Mouse (Mus musculus) midbrain, embryonic 12.5 days (tissue): ENCODE data around the gene Rnf227. TPM values are rescaled to one million over a fixed set of nuclear protein-coding genes. Genes with fewer than 3 reads are reported as not detected.

Experiments
- ATAC-seq: fragments of 200-750 bp; cut with Nextera tagmentation; 2 replicates; pipeline ENCODE4 v1.8.0; 2017; ENCODE audit warnings: low read depth, moderate TSS enrichment, moderate library complexity; ENCODE audit not compliant: low FRiP score
- H3K27ac ChIP-seq: fragments of 300-500 bp; sonication (generic); replicated peaks from 2 replicates; pipeline ENCODE4 v1.5.1; 2016; ENCODE audit warnings: mild to moderate bottlenecking
- H3K27me3 ChIP-seq: fragments of 300-500 bp; sonication (generic); 2 replicates; pipeline ENCODE4 v1.6.1; 2016; ENCODE audit warnings: mild to moderate bottlenecking
- H3K36me3 ChIP-seq: fragments of 300-500 bp; sonication (generic); 2 replicates; pipeline ENCODE4 v1.6.1; 2016
- H3K4me1 ChIP-seq: fragments of 300-500 bp; sonication (generic); 2 replicates; pipeline ENCODE4 v1.6.1; 2016
- H3K4me2 ChIP-seq: fragments of 300-500 bp; sonication (generic); replicated peaks from 2 replicates; pipeline ENCODE4 v1.6.1; 2016; ENCODE audit warnings: mild to moderate bottlenecking, moderate library complexity
- H3K4me3 ChIP-seq: fragments of 300-500 bp; sonication (generic); 2 replicates; pipeline ENCODE4 v1.5.1; 2016; ENCODE audit warnings: mild to moderate bottlenecking
- H3K9ac ChIP-seq: fragments of 300-500 bp; sonication (generic); replicated peaks from 2 replicates; pipeline ENCODE4 v1.6.1; 2016; ENCODE audit warnings: mild to moderate bottlenecking, moderate library complexity
- H3K9me3 ChIP-seq: fragments of 300-500 bp; sonication (generic); 2 replicates; pipeline ENCODE4 v1.6.1; 2016; ENCODE audit warnings: mild to moderate bottlenecking
- WGBS: fragments of 180-500 bp; shearing (Covaris S2); methylation state at CpG from one replicate; pipeline ENCODE4 v1.1.7; 2016; 5-methylcytosine and 5-hydroxymethylcytosine counted together
- polyA plus RNA-seq: library from polyadenylated mRNA; unstranded; fragments of >200 nt; fragmentation: Nextera tagmentation; extraction: Ambion mirVana; gene quantifications from 2 replicates; pipeline ENCODE4 v1.2.1, GENCODE M21; 2016

The Rnf227 gene
- polyA plus RNA-seq, 1 experiment from 2014 or later, result 48.4 TPM

GRCm38 (mm10) chr11:69332713-69333253 is 7.5 kb upstream of the Rnf227 start:
- Histone ChIP-seq H3K36me3 (no peaks in the 10 kb centered on the region), H3K9ac (no peak overlapping the region), H3K27me3 (peaks cover 31% of the 10 kb centered on the region), H3K4me3 (no peak overlapping the region), H3K27ac (peak overlapping the region; percentile 36; the same call in 1 of the 2 replicates), H3K4me2 (peak overlapping the region; percentile 57; the same call in 1 of the 2 replicates), H3K9me3 (no peaks in the 10 kb centered on the region), H3K4me1 (peaks cover 6% of the 10 kb centered on the region; the same call in 1 of the 2 replicates)
- 36% methylated on average over 8 of the region's 8 CpGs for WGBS
- ATAC-seq, result no peak

- Histone ChIP-seq H3K27ac (no peak overlapping the region), H3K27me3 (peaks cover 25% of the 10 kb centered on the region), H3K4me1 (peaks cover 6% of the 10 kb centered on the region; the same call in 1 of the 2 replicates), H3K9ac (no peak overlapping the region), H3K36me3 (no peaks in the 10 kb centered on the region), H3K4me2 (no peak overlapping the region), H3K9me3 (no peaks in the 10 kb centered on the region), H3K4me3 (no peak overlapping the region)
- no peak for ATAC-seq
- 66% methylated on average over 3 of the region's 3 CpGs for WGBS
Observed at GRCm38 (mm10) chr11:69333922-69334321, 6.3 kb upstream of the Rnf227 start.

DNA sequence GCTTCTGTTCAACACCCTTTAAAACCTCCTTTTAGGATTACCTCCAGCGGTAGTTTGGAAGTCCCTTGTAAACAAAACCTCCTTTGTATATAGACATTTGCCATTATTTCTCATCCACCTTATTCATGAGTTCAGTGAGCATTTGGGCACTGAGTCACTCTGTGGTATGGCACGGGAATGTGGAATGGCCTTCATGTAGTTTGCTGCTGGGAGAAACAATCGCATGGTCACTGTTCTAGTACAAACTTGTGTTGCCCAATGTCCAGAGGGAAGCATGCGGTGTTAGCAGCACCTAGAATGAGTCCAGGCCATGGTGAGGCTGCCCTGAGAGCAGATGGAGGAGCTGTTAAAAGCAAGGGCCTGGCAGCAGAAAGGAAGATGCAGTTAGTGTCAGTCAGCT is 5.5 kb upstream of the Rnf227 start:
- H3K9ac ChIP-seq, result no peak overlapping the region
- no peaks in the 10 kb centered on the region for H3K9me3 ChIP-seq
- no peak overlapping the region for H3K27ac ChIP-seq
- no peak overlapping the region for H3K4me2 ChIP-seq
- H3K4me3 ChIP-seq, result no peak overlapping the region
- H3K27me3 ChIP-seq, result peaks cover 26% of the 10 kb centered on the region
- H3K36me3 ChIP-seq, result no peaks in the 10 kb centered on the region
- WGBS, result 68% methylated on average over 4 of the region's 4 CpGs
- peaks cover 6% of the 10 kb centered on the region; the same call in 1 of the 2 replicates for H3K4me1 ChIP-seq
- no peak for ATAC-seq

DNA sequence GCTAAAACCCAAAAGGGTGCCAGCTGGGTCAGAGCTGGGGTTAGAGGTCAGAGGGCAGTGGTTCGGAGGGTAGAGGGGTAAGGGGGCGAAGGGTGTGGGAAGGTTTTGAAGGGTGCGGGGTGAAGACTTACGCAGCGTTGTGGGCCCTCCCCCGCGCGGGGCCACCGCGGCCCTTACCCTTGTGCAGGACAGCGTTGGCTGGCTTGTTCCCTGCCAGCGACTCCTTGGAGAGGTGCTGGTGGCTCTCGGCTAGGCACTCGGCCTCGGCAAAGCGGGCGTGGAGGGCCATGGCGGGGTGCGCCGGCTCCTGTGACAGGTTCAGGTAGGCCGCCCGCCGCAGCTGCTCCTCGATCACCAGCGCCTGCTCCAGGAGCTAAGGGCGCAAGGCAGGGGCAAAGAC is 6.2 kb downstream of the Rnf227 start:
- Histone ChIP-seq H3K27me3 (no peaks in the 10 kb centered on the region), H3K4me2 (no peak overlapping the region), H3K9ac (no peak overlapping the region), H3K27ac (no peak overlapping the region), H3K36me3 (peaks cover 84% of the 10 kb centered on the region), H3K9me3 (no peaks in the 10 kb centered on the region), H3K4me3 (no peak overlapping the region), H3K4me1 (peaks cover 2% of the 10 kb centered on the region)
- ATAC-seq, result no peak
- WGBS, result 91% methylated on average over 24 of the region's 26 CpGs

GRCm38 (mm10) chr11:69356544-69356943 is 16.3 kb downstream of the Rnf227 start:
- Histone ChIP-seq H3K27me3 (no peaks in the 10 kb centered on the region), H3K4me1 (no peaks in the 10 kb centered on the region), H3K27ac (no peak overlapping the region), H3K4me3 (no peak overlapping the region), H3K36me3 (peaks cover 97% of the 10 kb centered on the region), H3K9me3 (no peaks in the 10 kb centered on the region), H3K4me2 (no peak overlapping the region), H3K9ac (no peak overlapping the region)
- 91% methylated on average over 5 of the region's 5 CpGs for WGBS
- ATAC-seq, result no peak

- Histone ChIP-seq H3K27ac (no peak overlapping the region), H3K36me3 (peaks cover 96% of the 10 kb centered on the region), H3K27me3 (no peaks in the 10 kb centered on the region), H3K9me3 (no peaks in the 10 kb centered on the region), H3K4me2 (no peak overlapping the region), H3K4me1 (0 out of 2 replicates have a peak, but pooled peaks cover 4% of the 10 kb centered on the region), H3K9ac (no peak overlapping the region), H3K4me3 (no peak overlapping the region)
- no peak for ATAC-seq
- WGBS, result 95% methylated on average over 12 of the region's 12 CpGs
Observed at GRCm38 (mm10) chr11:69357690-69358089, 17.4 kb downstream of the Rnf227 start.

DNA sequence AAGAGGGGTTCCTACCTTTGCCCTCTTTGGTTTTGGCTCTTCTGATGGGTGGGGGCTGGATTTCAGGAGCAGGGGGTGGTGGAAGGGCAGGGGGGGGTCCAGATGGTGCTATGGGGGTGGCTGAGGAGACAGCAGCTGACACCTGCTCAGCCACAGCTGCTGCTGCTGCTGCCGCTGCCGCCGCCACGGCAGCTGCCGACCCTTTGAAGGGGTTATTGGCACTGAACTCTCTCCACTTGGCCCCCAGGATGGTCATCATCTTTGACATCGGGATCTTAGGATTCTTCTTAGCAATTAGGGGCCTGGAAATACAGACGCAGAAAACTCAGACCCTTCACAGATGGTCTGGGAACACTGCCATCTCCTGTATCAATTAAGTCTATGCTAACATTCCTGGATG is 21.8 kb downstream of the Rnf227 start:
- H3K27ac ChIP-seq, result no peak overlapping the region
- H3K4me1 ChIP-seq, result peaks cover 28% of the 10 kb centered on the region
- H3K4me3 ChIP-seq, result no peak overlapping the region
- H3K4me2 ChIP-seq, result no peak overlapping the region
- ATAC-seq, result no peak
- H3K9me3 ChIP-seq, result no peaks in the 10 kb centered on the region
- 74% methylated on average over 7 of the region's 7 CpGs for WGBS
- no peak overlapping the region for H3K9ac ChIP-seq
- H3K27me3 ChIP-seq, result no peaks in the 10 kb centered on the region
- H3K36me3 ChIP-seq, result peaks cover 72% of the 10 kb centered on the region

DNA sequence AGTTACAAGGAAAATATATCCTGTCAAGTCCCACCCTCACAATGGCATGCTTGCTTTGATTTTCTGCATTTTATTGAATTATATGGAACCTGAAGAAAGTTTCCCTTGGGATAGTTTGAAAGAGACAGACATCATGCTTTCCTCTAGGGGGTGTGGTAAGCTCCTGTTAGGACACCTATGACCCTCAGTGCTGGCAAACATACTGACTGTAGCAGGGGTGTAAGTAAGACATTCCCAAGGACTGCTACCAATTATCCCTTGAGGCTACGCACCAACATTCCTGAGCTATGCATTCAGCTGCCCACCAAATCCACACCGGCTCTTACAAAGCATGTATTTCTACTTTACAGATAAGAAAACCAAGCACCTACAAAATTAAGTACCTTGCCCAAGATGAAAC is 22.2 kb downstream of the Rnf227 start:
- Histone ChIP-seq H3K4me2 (no peak overlapping the region), H3K4me1 (peaks cover 31% of the 10 kb centered on the region), H3K9ac (no peak overlapping the region), H3K36me3 (peaks cover 67% of the 10 kb centered on the region), H3K4me3 (no peak overlapping the region), H3K27ac (no peak overlapping the region), H3K9me3 (no peaks in the 10 kb centered on the region), H3K27me3 (no peaks in the 10 kb centered on the region)
- WGBS, result 90% methylated on average over 2 of the region's 2 CpGs
- no peak for ATAC-seq

GRCm38 (mm10) chr11:69364376-69364775 is 24.1 kb downstream of the Rnf227 start:
- H3K36me3 ChIP-seq, result peaks cover 50% of the 10 kb centered on the region
- 51% methylated on average over 8 of the region's 8 CpGs for WGBS
- no peaks in the 10 kb centered on the region for H3K27me3 ChIP-seq
- H3K4me3 ChIP-seq, result no peak overlapping the region
- H3K9me3 ChIP-seq, result no peaks in the 10 kb centered on the region
- H3K4me1 ChIP-seq, result peaks cover 39% of the 10 kb centered on the region
- H3K9ac ChIP-seq, result peak overlapping the region; percentile 37; the same call in 1 of the 2 replicates
- no peak for ATAC-seq
- H3K4me2 ChIP-seq, result peak overlapping the region; percentile 87
- peak overlapping the region; percentile 100 for H3K27ac ChIP-seq

DNA sequence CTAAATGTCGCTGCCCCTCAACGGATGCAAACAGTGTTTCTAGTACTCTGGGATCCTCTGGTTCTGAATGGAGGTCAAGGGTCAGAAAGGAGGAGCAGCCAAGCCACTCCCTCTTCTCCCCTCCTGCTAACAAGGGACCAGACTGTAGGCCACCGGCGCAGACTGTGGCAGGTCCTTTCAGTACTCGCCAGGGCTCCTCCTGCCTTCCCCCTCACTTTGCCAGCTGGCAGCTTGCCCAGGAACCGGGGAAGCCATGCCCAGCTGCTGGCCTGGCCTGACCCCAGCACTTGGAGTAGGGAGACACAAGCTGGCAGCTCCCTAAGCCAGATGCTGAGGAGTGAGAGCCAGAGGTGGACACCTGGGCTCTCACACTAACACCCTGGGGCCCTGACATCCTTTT is 24.6 kb downstream of the Rnf227 start:
- no peaks in the 10 kb centered on the region for H3K9me3 ChIP-seq
- H3K27me3 ChIP-seq, result no peaks in the 10 kb centered on the region
- peak overlapping the region; percentile 100 for H3K27ac ChIP-seq
- peak overlapping the region; percentile 87 for H3K4me2 ChIP-seq
- H3K4me3 ChIP-seq, result no peak overlapping the region
- no peak for ATAC-seq
- H3K4me1 ChIP-seq, result peaks cover 42% of the 10 kb centered on the region
- peak overlapping the region; percentile 37; the same call in 1 of the 2 replicates for H3K9ac ChIP-seq
- WGBS, result under 1% methylated on average over 6 of the region's 6 CpGs
- H3K36me3 ChIP-seq, result peaks cover 45% of the 10 kb centered on the region

- Histone ChIP-seq H3K4me3 (peak overlapping the region; percentile 98), H3K9ac (peak overlapping the region; percentile 67), H3K27me3 (no peaks in the 10 kb centered on the region), H3K36me3 (peaks cover 37% of the 10 kb centered on the region), H3K9me3 (no peaks in the 10 kb centered on the region), H3K4me2 (peak overlapping the region; percentile 87), H3K27ac (peak overlapping the region; percentile 100), H3K4me1 (peaks cover 47% of the 10 kb centered on the region)
- no peak for ATAC-seq
- WGBS, result 22% methylated on average over 6 of the region's 6 CpGs
Observed at GRCm38 (mm10) chr11:69365722-69366121, 25.5 kb downstream of the Rnf227 start.

DNA sequence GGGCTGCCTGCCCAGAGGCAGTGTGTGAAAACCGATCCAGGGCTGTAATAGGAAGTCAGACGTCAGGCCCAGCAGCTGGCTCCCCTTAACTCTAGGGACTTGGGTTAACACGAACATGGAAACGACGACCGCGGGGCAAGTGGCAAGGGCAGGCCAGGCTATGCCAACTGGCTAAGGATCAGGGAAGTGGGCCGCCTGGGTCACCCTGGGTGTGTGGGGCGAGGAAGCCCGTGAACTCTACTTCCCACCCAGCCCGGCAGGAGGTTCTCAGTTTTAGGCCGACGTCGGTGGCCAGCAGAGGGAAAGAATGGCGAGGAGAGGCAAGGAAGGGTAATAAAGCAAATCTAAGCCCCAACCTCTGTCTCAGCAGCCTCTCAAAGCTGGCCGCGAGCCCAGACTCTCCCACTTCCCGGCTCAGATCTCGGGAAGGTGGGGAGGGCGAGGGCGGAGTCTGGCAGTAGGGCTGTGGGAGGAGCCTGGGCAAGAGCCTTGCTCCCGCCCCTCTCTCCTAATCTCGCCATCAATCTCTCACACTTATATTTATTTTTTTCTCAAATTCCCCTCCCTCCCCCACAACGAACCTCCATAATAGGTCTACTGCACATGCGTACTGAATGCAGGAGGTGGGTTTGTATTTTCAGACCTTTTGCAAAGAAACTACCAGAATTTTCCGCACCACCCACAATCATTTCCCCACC is 26.0 kb downstream of the Rnf227 start:
- H3K4me2 ChIP-seq, result peak overlapping the region; percentile 87
- H3K9me3 ChIP-seq, result no peaks in the 10 kb centered on the region
- H3K27ac ChIP-seq, result peak overlapping the region; percentile 100
- peak overlapping the region; percentile 99 for H3K9ac ChIP-seq
- ATAC-seq, result peak; percentile 77
- under 1% methylated on average over 26 of the region's 26 CpGs for WGBS
- peaks cover 33% of the 10 kb centered on the region for H3K36me3 ChIP-seq
- no peaks in the 10 kb centered on the region for H3K27me3 ChIP-seq
- peak overlapping the region; percentile 98 for H3K4me3 ChIP-seq
- peaks cover 53% of the 10 kb centered on the region for H3K4me1 ChIP-seq
